Mouse (Mus musculus) megakaryocyte, embryonic 14.5 days (primary cell): ENCODE measurements around the gene Tspyl1.

ENCODE experiments used
- FLI1 ChIP-seq: IDR thresholded peaks from 2 replicates; pipeline ENCODE4 v1.6.1; 2012; ENCODE audit warnings: low read length, inconsistent platforms, mixed read lengths
- GATA1 ChIP-seq: IDR thresholded peaks from 3 replicates; pipeline ENCODE4 v1.6.1; 2012; ENCODE audit warnings: mixed read lengths, low read length, inconsistent platforms, borderline replicate concordance

- TF ChIP-seq FLI1 (no peak), GATA1 (no peak)
Observed at GRCm38 (mm10) chr10:34247757-34248156, 34.2 kb upstream of the Tspyl1 start.
